Mouse (Mus musculus): ENCODE measurements around the gene Scn8a.

The Scn8a gene

DNA sequence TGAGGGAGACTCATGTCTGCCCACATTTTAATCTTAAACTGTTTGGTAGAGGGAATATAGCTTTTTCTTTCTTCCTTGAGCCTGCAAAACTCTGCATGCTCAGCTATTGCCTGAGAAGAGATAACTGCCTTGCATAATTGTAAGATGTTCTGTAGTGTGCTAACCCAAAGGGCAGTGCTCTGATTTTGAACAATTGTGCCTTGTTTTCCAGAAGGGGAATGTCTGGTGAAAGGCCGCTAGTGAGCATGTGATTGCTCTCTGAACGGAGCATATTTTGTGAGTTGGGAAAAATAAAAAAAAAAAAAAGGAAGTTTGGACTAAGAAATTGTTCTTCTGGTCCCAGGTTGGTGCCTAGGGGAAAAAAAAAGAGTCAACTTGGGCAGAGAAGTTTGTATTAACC, 159.3 kb downstream of the Scn8a start:
- DNase-seq (ENCODE audit: low read depth in 1 of 2, low spot score in 2 of 2): no peak

DNA sequence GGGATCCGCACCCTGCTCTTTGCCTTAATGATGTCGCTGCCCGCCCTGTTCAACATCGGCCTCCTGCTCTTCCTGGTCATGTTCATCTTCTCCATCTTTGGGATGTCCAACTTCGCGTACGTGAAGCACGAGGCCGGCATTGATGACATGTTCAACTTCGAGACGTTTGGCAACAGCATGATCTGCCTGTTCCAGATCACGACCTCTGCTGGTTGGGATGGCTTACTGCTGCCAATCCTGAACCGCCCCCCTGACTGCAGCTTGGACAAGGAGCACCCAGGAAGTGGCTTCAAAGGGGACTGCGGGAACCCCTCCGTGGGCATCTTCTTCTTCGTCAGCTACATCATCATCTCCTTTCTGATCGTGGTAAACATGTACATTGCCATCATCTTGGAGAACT, 170.0 kb downstream of the Scn8a start:
- DNase-seq (ENCODE audit: low read depth in 1 of 2, low spot score in 2 of 2): no peak

DNA sequence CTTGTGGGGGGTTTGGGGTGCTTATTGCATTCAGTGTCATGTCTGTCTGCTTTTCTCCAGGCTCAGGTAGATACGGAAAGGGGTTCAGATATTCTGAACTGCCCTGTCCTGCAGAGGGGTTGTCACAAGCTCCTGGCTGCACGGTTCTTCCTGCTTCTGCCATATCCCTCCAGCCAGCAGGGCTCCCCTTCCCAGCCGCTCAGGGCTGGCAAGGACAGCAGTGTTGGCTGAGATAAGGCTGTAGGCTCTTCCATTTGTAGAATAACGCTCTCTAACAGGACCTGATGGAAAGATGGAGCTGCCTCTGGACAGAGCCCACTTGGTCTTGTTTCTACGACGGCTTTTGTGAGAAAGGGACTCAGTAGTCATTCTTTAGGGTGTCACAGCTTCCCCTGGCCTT, 172.3 kb downstream of the Scn8a start:
- DNase-seq (ENCODE audit: low read depth in 1 of 2, low spot score in 2 of 2): no peak

DNA sequence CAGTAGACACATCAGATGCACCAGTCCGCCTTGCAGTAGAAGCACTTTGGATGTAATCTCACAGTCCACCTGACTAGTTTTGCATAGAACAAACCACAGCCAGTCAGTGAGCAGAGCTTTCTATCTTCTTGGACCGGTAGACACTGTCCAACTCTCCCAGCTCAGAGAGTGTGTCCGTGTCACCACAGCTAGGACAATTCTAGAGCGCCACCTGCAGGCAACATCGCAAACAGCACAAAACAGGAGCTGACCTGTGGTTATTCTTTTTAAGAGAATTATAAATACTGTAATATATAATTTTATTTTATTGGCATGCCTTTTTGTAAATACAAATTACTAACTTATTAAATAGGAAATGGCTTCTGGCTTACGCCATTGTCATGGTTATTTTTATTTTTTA, 173.0 kb downstream of the Scn8a start:
- DNase-seq (ENCODE audit: low read depth in 1 of 2, low spot score in 2 of 2): no peak

DNA sequence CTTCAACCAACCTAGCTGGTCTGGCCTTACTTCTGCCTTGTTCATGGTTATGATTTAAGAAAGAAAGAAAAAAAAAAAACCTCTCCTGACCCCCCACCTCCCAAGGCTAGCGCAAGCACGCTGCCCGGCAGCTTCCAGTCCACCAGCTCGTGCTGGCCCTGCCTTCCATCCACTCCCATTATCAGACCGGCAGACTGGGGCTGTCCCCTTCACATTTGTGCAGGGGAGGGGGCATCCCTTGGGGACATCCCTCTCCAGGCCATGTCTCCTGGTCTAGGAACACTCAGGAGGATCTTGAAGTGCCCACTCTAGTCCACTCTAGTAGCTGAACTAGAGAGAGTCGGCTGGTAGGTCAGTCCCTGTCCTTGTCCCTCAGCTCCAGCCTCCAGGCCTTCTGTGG, 174.9 kb downstream of the Scn8a start:
- no peak for DNase-seq (ENCODE audit: low read depth in 1 of 2, low spot score in 2 of 2)

DNA sequence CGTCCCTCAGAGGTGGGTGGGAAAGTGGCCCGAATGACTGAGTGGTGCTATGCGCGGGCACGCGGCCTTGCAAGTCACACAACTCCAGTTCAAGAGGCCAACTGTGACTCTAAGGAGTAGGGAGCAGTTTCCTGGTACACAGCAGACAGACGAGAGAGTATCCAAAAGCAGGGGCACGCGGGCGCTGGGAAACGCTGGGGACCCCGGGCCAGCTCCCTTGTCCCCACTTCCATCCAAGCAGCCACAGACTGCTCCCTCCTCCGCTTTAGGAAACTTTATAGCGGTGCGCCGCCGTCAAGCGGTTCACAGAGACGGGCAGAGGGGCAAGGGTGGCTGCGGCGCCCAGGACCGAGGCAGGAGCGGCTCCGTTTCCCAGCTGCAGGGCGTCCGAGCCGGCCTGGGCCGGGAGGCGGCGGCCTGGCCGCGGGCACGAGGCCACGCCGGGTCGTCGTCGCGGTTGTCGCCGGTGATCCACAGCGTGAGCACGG, 176.4 kb downstream of the Scn8a start:
- DNase-seq (ENCODE audit: low read depth in 1 of 2, low spot score in 2 of 2): no peak

DNA sequence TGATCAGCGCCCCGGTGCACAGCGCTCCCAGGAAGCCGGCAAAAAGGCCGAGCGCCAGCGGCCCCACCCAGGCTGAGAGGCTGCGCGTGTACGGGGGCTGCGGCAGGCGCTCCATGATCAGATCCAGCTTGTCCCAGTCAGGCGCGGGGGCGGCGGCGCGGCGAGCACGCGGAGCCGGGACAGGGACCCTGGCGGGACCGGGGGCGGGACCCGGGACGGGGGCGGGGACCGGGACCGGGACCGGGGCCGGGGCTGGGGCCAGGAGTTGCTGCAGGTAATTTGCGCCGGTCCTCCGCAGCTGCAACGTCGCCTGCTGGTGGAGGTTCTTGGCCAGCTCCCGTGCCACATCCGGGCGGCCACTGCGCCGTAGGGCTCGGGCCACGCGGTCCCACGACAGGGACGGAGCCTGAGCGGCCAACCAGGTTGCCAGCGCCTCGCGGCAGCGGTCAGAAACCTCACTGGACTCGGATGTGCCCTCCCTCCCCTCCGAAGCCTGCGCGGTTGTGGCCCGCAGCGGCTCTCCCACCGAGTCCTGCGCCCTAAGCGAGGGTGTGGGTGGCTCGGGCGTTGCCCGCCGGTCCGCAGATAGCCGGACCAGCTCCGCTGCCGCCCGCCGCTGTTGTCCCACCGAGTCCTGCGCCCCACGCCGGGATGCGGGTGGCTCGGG, 177.0 kb downstream of the Scn8a start:
- DNase-seq (ENCODE audit: low read depth in 1 of 2, low spot score in 2 of 2): no peak

DNA sequence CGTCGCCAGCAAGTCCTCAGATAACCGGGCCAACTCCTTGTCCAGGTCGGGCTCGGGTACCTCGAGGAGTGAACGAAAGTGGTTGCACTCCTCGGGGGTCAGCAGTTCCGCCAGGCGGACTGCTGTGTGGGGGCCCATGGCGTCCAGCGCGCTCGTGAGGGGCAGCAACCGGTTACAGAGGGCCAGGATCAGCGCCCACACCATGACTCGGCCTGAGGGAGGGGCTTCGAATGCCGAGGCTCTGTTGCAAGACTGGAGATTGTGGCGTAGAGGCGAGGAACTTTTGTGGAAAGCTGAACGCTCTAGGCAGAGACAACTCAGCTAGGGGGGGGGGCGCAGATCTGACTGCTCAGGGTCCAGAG, 177.5 kb downstream of the Scn8a start, which contains the start of gene Gm47841:
Gm47841 (minus strand) TSS at position 204 of the 362 bp plus-strand sequence.
- DNase-seq (ENCODE audit: low read depth in 1 of 2, low spot score in 2 of 2): no peak

DNA sequence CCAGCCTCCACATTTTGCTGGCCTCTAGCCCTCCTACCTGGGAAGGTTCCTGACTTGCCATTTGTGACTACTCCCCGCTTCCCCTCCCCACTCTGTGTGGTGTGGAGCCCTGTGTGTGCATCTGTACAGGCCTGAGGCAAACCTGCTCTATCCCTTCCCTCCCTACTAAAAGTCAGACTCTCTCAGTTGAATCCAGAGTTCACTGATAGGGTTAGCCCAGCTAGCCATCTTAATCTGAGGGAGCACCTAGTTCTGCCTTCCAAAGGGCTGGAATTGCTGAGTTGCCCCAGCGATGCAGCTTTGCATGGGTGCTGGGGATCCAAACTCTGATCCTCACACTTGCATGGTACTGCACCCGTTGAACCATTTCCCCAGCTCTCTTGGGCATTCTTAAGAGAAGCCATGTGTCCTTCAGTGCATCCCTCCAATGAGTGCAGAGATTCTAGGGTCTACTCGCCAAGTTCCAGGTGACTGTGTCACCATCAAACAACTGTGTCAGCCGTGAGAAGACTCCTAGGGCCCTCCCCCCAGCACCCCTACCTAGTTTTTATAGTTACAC, 178.8 kb downstream of the Scn8a start:
- DNase-seq (ENCODE audit: low read depth in 1 of 2, low spot score in 2 of 2): no peak

DNA sequence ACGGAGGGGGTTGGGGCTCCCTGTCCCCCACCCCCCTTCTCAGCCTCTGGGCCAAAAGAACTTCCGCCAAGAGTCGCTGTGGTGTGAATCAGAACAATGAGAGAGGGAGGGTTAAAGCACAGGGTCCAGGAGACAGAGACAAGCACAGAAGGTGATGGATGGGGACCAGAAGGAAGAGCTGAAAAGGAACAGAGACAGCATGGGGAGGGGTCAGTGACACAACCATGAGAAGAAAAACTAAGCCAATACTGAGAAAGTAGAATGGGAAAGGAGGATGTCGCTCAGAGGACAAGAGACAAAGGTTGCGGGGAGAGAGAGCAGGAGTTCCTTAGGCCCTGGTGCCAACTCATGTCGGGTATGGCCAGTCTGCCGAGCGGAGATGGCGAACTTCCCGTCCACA, 182.2 kb downstream of the Scn8a start:
- no peak for DNase-seq (ENCODE audit: low read depth in 1 of 2, low spot score in 2 of 2)

DNA sequence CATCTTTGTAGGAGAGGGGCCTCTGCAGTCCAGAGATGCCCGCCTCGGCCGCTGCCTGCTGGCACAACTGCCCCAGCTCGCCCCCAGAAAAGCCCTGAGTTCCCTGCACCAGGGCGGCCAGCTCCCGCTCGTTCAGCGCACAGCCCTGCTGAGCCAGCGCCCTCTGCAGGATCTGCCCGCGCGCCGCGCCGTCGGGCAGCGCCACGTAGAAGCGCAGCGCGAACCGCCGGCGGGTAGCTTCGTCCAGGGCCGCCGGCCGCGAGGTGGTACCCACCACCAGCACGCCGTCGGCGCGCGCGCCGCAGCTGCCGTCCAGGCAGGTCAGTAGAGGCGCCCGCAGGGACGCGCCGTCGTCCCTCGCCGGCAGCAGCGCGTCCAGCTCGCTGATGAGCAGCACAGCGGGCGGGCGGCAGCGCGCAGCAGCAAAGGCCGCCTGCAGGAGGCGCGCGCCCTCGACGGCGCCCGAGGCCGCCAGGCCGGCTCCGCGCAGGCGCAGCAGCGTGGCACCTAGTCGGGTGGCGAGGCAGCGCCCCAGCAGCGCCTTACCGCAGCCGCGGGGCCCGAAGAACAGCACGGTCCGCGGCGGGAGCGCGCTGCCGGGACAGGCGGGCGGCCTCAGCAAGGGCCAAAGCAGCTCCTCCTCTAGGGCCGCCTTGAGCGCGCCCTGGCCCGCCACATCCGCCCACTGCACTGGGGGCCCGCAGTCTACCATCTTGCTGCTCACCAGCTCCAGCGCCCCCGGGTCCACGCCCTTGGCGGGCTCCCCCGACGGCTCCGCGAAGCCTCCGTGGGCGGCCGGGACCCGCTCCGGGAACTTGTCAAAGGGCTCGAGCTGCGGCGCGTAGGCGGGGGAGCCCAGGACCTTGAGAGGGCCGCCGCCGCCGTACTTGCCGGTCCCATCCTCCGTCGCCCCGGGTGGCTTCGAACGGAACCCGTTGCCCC, 183.2 kb downstream of the Scn8a start:
- no peak for DNase-seq (ENCODE audit: low read depth in 1 of 2, low spot score in 2 of 2)

DNA sequence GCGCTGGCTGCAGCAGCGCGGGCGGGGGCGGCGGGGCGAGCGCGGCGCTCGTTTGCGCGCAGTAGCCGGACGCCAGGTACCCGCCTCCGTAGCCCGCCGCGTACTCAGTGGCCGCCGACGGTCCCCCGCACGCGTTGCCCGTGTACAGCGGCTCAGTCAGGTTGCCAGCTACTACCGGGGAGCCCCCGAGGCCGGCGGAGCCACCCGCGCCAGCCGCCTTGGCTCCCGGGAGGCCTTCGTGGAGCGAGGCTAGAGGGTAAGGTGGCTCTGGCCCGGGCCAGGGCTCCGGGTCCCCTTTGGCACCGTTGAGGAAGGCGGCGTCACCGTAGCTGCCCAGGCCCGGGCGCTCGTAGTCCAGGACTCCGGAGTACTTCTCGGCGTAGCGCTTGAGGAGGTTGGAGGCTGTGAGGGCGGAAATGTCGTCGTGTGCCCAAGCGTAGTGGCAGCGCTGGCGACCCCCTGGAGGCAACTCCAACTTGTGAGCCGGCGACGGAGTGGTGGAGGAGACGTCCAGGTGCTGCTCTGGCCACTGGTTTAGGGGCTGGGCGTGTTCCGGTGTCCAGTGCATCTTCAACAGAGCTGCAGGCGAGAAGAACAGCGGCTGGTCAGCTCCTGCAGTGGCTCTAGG, 184.3 kb downstream of the Scn8a start:
- DNase-seq (ENCODE audit: low read depth in 1 of 2, low spot score in 2 of 2): no peak

DNA sequence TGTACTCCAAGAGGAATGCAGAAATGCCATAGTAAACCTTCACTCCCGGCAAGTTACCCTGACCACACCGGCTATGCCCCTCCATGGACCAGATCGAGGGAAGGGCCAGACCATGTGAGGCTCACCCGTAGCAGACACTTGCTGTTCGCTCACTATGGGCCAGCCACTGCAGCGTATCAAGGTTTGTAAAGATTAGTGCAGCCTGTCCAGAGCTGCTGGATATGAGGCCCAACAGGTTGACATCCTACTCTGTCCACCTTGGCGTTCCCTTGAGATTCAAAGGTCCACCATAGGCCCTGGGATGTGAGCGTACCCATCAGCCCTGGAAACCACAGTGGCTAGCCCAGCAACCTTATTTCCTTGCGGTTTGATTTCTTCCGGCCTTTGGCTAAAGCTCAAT, 184.9 kb downstream of the Scn8a start:
- no peak for DNase-seq (ENCODE audit: low read depth in 1 of 2, low spot score in 2 of 2)

DNA sequence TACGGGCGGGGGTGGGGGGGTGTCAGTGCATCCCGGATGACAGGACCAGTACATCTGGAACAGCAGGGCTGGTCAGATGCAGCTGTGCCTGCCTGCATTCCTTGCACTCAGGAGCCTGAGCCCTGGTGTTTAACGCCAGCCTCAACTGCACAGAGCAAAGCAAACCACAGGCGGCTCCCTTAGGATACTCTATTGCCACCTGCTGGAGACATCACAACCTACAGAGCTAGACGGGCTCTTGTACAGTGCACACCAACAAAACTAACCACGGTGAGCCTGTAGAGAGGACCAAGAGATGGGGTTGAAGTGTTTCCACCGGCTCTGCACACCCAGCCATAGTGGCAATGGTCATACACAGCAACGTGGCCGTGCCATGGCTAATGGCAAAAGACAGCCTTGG, 186.6 kb downstream of the Scn8a start:
- DNase-seq (ENCODE audit: low read depth in 1 of 2, low spot score in 2 of 2): no peak

DNA sequence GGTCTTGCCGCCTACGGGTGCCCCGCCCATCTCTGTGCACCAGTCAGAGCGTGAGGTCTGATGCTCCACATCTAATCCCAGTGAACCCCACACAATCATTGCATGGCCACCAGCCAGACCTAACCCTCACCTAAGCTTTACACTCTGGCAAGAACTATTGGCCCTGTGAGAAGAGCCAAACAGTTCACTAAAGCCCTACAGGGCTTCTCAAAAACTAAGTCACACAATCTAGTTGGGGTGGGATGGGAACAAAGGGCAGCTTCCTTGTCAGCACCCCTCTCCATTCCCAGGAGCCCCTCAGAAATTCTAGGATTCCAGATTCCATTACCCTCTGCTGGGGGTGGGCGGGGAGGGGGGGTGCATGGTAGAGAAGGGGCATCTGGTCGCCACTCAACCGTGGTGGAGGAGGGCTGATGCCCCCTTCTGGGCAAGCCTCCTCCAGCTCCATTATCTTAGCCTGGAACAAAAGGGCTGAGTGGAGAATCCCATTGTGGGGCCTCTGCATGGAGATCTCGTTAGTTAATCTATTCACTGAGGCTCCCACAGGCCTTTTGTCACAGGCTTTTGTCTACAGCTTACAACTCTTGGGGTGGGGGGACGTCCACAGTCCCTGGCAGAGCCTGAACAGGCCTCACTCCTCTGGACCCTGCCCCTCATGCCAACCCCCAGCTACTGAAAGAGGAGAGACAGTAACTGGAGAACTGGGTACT, 190.1 kb downstream of the Scn8a start:
- DNase-seq (ENCODE audit: low read depth in 1 of 2, low spot score in 2 of 2): no peak

DNA sequence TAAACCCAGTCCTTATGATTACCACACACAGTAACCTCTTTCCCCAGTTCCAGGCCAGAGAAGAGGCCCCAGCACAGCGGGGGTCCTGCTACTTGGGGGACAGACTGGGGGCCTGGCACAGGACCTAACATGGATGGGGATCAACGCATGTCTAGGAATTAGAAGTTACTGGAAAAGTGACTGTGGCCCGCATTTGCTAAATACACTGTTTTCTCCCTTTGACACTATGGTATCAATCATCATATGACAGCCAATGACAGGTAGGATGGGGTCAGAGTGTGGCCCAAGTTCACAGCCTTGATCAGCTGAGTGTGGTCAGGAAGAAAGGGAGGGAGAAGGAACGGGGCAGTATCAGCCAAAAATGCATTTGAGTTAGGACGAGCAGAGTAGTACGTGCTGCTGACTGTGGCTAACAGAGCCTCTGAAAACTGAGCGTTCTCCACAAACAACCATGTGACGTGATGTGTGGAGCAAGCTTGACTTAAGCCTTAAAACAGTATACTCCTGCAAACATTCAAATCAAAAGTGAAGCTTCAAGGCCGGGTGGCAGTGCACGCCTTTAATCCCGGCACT, 190.7 kb downstream of the Scn8a start:
- no peak for DNase-seq (ENCODE audit: low read depth in 1 of 2, low spot score in 2 of 2)

DNA sequence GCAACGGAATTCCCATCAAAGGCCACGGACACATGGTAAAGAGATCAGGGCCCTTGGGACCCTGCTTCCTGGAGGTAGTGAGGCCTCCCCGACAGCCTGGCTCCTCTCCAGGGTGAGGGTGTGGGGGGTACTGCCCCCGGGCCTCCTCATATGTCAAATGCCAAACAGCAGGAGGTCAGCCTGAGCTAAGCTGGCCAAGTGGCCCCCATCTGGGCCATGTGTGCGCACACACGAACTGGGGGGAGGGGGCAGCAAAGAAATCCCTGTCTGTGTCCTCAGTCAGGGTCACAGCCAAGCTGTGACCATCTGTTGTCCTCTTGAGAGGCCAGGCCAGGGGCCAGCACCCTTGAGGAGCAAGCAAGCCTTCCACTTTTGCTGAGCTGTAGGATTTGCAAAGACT, 195.4 kb downstream of the Scn8a start:
- DNase-seq (ENCODE audit: low read depth in 1 of 2, low spot score in 2 of 2): no peak

DNA sequence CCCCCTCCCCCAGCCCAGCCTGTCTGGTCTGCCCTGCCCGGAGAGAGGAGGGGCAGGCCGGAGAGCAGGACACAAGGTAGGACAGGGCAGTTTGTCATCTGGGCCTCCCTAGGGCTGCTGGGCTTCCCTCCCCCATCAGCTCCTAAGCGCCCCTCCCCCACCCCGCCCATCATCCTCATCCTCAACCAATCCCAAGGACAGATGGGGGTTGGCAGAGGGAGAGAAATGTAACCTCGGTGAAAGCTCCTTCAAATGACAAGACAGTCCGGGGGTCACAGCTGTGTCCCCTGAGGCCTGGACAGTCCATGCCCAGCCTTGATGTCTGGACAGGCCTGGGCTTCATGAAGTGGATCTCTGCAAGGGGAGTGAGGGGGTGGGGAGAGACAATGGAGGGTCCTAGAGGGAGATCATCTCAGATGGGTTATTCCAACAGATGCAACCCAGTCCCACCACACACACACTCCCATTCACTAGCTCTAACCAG, 196.7 kb downstream of the Scn8a start:
- DNase-seq (ENCODE audit: low read depth in 1 of 2, low spot score in 2 of 2): no peak

DNA sequence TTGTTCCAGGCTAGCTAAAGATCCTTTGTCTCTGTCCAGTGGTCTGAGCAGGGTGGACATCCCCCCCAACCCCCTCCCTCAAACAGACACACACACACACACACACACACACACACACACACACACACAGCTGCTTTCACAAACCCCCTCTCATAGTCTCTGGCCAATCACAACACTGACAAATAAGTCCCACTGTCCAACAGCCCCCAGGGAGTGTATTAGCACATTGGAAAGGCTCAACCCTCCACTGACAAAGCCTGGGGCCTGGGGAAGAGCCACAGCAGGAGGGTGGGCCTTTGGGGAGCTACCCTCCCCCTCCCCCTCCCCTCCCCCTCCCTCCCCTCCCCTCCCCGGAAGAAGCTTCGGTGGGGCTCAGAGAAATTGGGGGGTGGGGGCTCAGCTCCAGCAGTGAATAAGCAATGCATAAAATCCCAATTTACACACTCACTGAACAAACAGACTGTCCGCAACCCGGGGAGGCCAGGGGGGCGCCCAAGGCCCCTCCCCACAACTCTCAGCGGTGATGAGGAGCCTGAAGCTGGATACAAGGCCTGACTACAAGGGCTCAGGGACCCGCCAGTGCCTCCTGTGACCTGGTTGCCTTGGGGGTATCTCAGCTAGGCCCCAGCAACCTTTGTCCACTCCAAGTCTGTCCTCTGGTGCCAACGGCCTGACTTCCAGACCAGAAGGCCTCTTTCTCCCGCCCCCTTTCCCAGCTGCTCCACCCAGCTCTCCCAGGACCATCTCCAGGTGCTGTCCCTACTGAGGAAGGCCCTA, 197.4 kb downstream of the Scn8a start:
- DNase-seq (ENCODE audit: low read depth in 1 of 2, low spot score in 2 of 2): no peak

DNA sequence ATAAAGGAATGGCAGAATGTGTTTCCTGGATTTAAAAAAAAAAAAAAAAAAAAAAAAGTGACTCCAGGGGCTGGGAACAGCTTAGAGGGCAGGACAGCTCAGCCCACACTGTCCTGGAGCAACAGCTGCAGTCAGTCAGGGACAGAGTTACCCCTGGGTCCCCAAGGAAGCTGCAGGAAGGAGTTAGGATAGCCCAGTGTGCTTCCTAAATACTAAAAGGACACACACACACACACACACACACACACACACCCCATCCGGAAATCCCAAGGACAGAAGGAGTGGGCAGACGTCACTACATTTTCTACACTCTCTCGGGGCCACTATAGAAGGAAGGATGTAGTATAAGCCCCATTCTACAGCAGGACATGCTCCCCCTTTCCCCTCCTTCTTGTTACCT, 198.4 kb downstream of the Scn8a start:
- no peak for DNase-seq (ENCODE audit: low read depth in 1 of 2, low spot score in 2 of 2)
